Mouse (Mus musculus): ENCODE data around the gene Slc25a13. TPM values are rescaled to one million over a fixed set of nuclear protein-coding genes. Genes with fewer than 3 reads are reported as not detected.
"Not testable (repeated sequence)": the region's sequence is repeated elsewhere in the genome, so short reads cannot be mapped to it uniquely, and the experiment has no call there.

Gene Slc25a13
- total and polyA plus RNA-seq, 3 experiments = not detected

DNA sequence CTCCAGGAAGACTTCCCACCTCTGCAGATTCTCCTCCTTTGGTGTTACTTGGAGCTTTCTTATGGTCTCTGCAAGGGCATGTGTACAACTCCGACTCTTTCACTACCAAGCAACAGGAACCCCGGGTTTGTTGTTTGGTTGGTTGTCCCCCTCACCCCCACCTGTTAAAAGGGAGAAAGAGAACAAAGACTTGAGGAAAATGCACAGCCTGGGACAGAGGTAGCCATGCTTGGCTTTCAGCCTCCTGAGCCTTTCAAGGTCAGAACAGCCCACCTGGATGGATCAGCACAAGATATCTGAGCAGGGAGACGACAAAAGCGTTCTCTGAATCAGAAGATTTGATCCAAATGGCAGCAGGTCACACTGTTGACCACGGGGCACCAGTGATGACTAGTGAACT is 15.0 kb downstream of the Slc25a13 start:
- no peaks in the 10 kb centered on the region for H3K27me3 ChIP-seq (replicated peaks)
- H3K79me2 ChIP-seq (replicated peaks; ENCODE audit: control insufficient read depth, extremely low read depth, insufficient read depth, poor library complexity, severe bottlenecking) = no peaks in the 10 kb centered on the region
- no peaks in the 10 kb centered on the region for H3K36me3 ChIP-seq (replicated peaks in 1 of 2; ENCODE audit: control insufficient read depth in 1 of 2, insufficient read depth in 1 of 2, low read length in 1 of 2)
- H3K4me2 ChIP-seq (ENCODE audit: insufficient read depth, low read depth, poor library complexity, severe bottlenecking) = no peak overlapping the region
- H3K4me3 ChIP-seq (replicated peaks in 1 of 3; ENCODE audit: low read depth in 2 of 3, low read length in 2 of 3, poor library complexity in 1 of 3) = no peak overlapping the region
- H3K27ac ChIP-seq (ENCODE audit: insufficient read depth, low read depth) = no peak overlapping the region
- H3K9me3 ChIP-seq (replicated peaks; ENCODE audit: low read length) = no peaks in the 10 kb centered on the region
- in situ Hi-C loops (cut with MboI; ENCODE audit: low pct_ligation_motif_present, low pct_unique_long_range_greater_than_20kb, low sequenced_read_pairs) (no loop called here), dilution Hi-C loops (cut with MboI; ENCODE audit: extremely low pct_ligation_motif_present, extremely low pct_unique_long_range_greater_than_20kb, low sequenced_read_pairs) (no loop called here)
- no peak for TF ChIP-seq TBP (conservative IDR thresholded peaks at IDR 0.05; ENCODE audit: low read depth, low read length)
- no peak for TF ChIP-seq PAX5 (IDR thresholded peaks at IDR 0.05; ENCODE audit: low read length)
- TF ChIP-seq EP300 (IDR thresholded peaks at IDR 0.05; ENCODE audit: low read length) = no peak
- no peak for TF ChIP-seq ZNF384 (IDR thresholded peaks at IDR 0.05; ENCODE audit: low read depth, low read length)
- no peak for TF ChIP-seq MAX (IDR thresholded peaks at IDR 0.05; ENCODE audit: low read length)
- no peak for TF ChIP-seq ETS1 (conservative IDR thresholded peaks at IDR 0.05; ENCODE audit: low read depth, low read length)
- TF ChIP-seq SIN3A (IDR thresholded peaks at IDR 0.05; ENCODE audit: low read length) = no peak
- no peak for TF ChIP-seq HCFC1 (IDR thresholded peaks at IDR 0.05; ENCODE audit: low read depth, low read length)
- no peak for TF ChIP-seq NRF1 (IDR thresholded peaks at IDR 0.05; ENCODE audit: low read depth, low read length)
- no peak for TF ChIP-seq CHD2 (IDR thresholded peaks at IDR 0.05; ENCODE audit: low read length)
- TF ChIP-seq RCOR1 (conservative IDR thresholded peaks at IDR 0.05; ENCODE audit: low read depth, low read length) = no peak
- no peaks in the 10 kb centered on the region for H3K4me1 ChIP-seq (ENCODE audit: control insufficient read depth in 1 of 2, insufficient read depth in 2 of 2)
- DNase-seq (ENCODE audit: extremely low read depth) = no peak
- no peak overlapping the region for H3K9ac ChIP-seq (ENCODE audit: insufficient read depth, low read depth)

DNA sequence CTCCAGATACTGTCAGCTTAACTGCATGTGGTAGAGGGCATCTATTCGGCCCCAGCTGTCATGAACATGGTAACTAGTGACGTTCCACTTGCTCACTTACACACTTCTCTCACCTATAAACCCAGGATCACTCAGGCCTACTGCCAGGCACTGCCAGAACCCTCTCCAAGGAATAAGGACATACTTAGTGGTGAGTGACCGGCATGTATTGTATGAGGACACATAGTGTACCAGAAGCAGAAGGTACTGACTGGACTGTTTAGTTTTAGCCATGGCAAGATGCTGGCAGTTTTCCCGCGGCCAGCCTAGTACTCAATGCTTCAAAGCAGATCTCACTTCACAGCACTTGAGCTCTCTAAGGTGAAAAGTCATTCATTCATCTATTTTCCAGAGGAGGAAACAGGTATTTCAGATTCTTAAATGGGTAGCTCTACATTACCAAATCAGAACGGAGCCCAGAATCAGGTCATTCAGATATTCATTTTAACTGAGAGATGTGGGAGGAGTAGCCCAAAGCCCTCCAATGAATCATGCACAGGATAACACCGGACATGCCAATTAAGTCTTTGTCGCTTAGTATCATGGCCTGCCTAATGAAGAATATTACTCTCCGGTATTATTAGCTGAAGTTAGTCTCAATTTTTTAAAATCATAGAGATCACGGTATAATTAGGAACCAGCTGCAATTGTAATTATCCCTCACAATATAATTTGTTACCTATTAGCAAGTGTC is 17.7 kb downstream of the Slc25a13 start:
- in situ Hi-C loops (cut with MboI; ENCODE audit: low pct_ligation_motif_present, low pct_unique_long_range_greater_than_20kb, low sequenced_read_pairs) (no loop called here), dilution Hi-C loops (cut with MboI; ENCODE audit: extremely low pct_ligation_motif_present, extremely low pct_unique_long_range_greater_than_20kb, low sequenced_read_pairs) (no loop called here)
- H3K79me2 ChIP-seq (replicated peaks; ENCODE audit: control insufficient read depth, extremely low read depth, insufficient read depth, poor library complexity, severe bottlenecking) = no peaks in the 10 kb centered on the region
- no peak overlapping the region for H3K9ac ChIP-seq (ENCODE audit: insufficient read depth, low read depth)
- H3K9me3 ChIP-seq (replicated peaks; ENCODE audit: low read length) = no peaks in the 10 kb centered on the region
- no peak overlapping the region for H3K4me3 ChIP-seq (replicated peaks in 1 of 3; ENCODE audit: low read depth in 2 of 3, low read length in 2 of 3, poor library complexity in 1 of 3)
- no peak overlapping the region for H3K27ac ChIP-seq (ENCODE audit: insufficient read depth, low read depth)
- TF ChIP-seq BHLHE40 (IDR thresholded peaks at IDR 0.05; ENCODE audit: low read depth, low read length) (no peak), GABPA (IDR thresholded peaks at IDR 0.05; ENCODE audit: insufficient replicate concordance, low read depth, low read length) (no peak), ZC3H11A (IDR thresholded peaks at IDR 0.05; ENCODE audit: low read depth, low read length) (no peak), HCFC1 (IDR thresholded peaks at IDR 0.05; ENCODE audit: low read depth, low read length) (no peak), USF1 (IDR thresholded peaks at IDR 0.05; ENCODE audit: low read depth, low read length) (no peak), JUND (conservative IDR thresholded peaks at IDR 0.05; ENCODE audit: low read depth, low read length) (no peak), SIN3A (IDR thresholded peaks at IDR 0.05; ENCODE audit: low read length) (no peak), ZNF384 (IDR thresholded peaks at IDR 0.05; ENCODE audit: low read depth, low read length) (no peak), POLR2A (IDR thresholded peaks at IDR 0.05; ENCODE audit: low read depth, low read length) (no peak), ETS1 (conservative IDR thresholded peaks at IDR 0.05; ENCODE audit: low read depth, low read length) (no peak), POLR2AphosphoS2 (IDR thresholded peaks at IDR 0.05; ENCODE audit: low read depth, low read length) (no peak), IRF4 (IDR thresholded peaks at IDR 0.05; ENCODE audit: low read depth, low read length) (no peak), JUN (IDR thresholded peaks at IDR 0.05; ENCODE audit: insufficient read depth, low read depth, low read length) (no peak), PAX5 (IDR thresholded peaks at IDR 0.05; ENCODE audit: low read length) (no peak)
- no peaks in the 10 kb centered on the region for H3K36me3 ChIP-seq (replicated peaks in 1 of 2; ENCODE audit: control insufficient read depth in 1 of 2, insufficient read depth in 1 of 2, low read length in 1 of 2)
- DNase-seq (ENCODE audit: extremely low read depth) = no peak
- H3K27me3 ChIP-seq (replicated peaks) = no peaks in the 10 kb centered on the region
- no peaks in the 10 kb centered on the region for H3K4me1 ChIP-seq (ENCODE audit: control insufficient read depth in 1 of 2, insufficient read depth in 2 of 2)
- no peak overlapping the region for H3K4me2 ChIP-seq (ENCODE audit: insufficient read depth, low read depth, poor library complexity, severe bottlenecking)

DNA sequence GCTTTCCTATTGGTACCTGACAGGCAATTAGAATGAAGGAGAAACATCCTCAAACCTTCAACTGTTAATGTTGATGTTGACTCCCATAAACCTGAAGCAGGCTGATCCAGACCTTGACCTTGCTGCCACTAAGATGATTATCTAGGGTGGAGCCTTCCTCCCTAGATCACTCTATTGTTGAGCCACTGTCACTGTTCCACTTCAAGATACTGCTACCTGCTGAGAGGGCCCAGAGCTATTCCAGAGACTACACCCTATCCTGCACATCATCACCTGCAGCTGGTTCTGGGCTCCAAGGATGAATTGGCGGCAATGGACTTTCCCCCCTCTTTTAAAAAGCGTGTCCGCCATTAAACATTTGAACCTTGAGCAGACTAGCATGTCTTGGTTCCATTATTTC is 18.9 kb downstream of the Slc25a13 start:
- H3K27ac ChIP-seq (ENCODE audit: insufficient read depth, low read depth); H3K4me3 ChIP-seq (replicated peaks in 1 of 3; ENCODE audit: low read depth in 2 of 3, low read length in 2 of 3, poor library complexity in 1 of 3); H3K27me3 ChIP-seq (replicated peaks); H3K4me1 ChIP-seq (ENCODE audit: control insufficient read depth in 1 of 2, insufficient read depth in 2 of 2); H3K79me2 ChIP-seq (replicated peaks; ENCODE audit: control insufficient read depth, extremely low read depth, insufficient read depth, poor library complexity, severe bottlenecking); H3K4me2 ChIP-seq (ENCODE audit: insufficient read depth, low read depth, poor library complexity, severe bottlenecking); in situ Hi-C loops (cut with MboI; ENCODE audit: low pct_ligation_motif_present, low pct_unique_long_range_greater_than_20kb, low sequenced_read_pairs); DNase-seq (ENCODE audit: extremely low read depth); H3K36me3 ChIP-seq (replicated peaks in 1 of 2; ENCODE audit: control insufficient read depth in 1 of 2, insufficient read depth in 1 of 2, low read length in 1 of 2); H3K9ac ChIP-seq (ENCODE audit: insufficient read depth, low read depth); H3K9me3 ChIP-seq (replicated peaks; ENCODE audit: low read length); dilution Hi-C loops (cut with MboI; ENCODE audit: extremely low pct_ligation_motif_present, extremely low pct_unique_long_range_greater_than_20kb, low sequenced_read_pairs): not testable (repeated sequence)
